Mouse (Mus musculus) adrenal gland, postnatal 25 days (tissue): ENCODE data around the gene Abcf2. TPM values are rescaled to one million over a fixed set of nuclear protein-coding genes. Genes with fewer than 3 reads are reported as not detected.
A peak's percentile ranks its signal among the peaks of the same experiment; 100 is the strongest.

Experiments used
- DNase-seq: peaks from one replicate; pipeline ENCODE4 v3.0.0; 2021; ENCODE audit warnings: mixed read lengths
- total RNA-seq: library from RNA; stranded (reverse); gene quantifications from 2 replicates; pipeline ENCODE4 v1.2.3, GENCODE M21; 2021

Abcf2 gene
- total RNA-seq, 1 experiment from 2014 or later: 76.8 TPM

DNA sequence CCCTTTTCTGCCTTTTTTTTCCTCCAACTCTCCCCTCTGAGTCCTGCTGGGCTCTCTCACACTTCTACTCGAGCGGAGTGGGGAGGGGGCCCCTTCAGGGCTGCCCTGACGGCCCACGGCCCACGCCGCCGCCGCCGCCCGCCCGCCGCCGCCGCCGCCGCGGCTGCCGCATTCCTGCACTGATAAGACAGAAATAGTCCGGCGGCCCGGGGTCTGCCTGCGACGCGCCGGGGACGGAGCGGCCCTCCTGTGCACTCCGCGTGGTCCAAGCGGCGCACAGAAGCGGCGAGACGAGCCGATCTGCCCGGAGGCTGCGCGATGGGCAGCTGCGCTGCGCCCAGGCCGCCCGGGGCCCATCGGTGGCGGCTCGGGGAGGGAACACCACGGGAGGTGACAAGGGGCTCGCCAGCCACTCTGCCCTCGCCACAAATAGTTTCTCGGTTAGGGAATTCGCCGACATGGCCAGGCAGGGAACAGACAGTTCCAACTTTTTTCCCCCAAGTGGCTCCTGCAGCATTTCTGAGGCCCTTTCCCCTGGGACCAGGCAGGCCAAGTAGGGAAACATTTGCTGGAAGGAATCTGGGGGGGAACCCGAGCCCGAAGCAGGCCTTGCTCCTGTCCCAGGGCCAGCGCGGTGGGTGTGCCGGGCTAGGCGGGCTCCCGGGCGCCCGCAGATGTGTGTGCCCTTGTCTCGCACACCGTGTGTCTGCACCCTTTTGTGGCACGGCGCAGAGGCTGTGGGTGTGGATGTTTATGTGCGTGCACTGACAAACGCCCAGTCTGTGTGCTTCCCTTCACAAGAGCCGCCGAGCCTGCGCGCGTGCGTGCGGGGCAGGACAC, 24.9 kb upstream of the Abcf2 start:
- peak; percentile 77 for DNase-seq

DNA sequence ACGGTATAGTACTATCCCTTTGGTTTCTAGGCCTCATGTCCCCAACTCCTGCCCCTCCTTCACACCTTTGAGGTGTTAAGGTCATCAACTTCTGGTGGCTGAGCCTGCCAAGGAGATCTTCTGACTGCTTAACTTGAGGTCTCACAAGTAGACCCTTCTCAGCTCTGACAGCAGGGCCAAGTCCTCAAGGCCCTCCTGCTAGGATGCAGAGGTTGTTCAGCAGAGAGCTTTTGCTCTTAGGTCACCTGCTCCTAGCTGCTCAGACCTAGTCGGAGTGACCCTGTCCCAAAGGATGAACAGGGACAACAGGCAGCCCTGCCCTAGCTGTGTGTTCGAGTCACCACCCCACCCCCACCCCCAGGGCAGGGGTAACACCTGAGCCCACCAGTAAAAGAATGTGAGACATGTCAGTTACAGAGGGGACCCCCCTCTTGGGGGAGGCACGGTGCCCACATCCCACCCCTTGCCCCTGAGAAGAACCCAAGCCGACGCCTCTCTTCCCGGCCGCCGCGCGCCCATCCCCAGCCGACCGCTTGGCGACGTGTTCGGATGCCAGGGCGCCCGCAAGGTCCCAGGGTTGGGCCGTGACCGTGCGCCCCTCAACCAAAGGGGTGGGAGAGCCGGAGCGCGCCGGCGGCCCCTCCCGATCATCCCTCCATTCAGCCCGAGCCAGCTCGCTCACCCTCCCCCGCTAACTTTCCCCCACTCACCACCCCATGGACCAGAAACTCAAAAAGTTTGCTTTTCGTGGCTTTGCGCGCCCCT, 24.0 kb upstream of the Abcf2 start:
- DNase-seq: peak; percentile 45

DNA sequence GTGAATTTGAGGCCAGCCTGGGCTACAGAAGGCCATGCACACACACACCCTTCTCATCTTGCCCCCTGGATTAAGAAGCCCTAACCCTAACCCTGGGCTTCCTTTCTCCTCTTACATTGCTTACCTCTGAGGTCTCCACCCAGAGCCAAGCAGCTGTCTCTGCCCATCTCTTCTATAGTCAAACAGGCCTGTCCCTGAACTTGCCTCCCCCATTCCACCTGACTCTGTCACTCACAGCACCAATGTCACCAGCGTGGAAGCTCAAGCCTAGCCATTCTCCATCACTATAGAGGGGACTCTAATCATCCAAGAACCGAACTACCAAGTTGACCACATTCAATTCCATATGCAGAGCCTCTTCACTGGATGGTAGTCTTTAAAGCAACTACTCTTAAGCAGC, 23.0 kb upstream of the Abcf2 start:
- no peak for DNase-seq

DNA sequence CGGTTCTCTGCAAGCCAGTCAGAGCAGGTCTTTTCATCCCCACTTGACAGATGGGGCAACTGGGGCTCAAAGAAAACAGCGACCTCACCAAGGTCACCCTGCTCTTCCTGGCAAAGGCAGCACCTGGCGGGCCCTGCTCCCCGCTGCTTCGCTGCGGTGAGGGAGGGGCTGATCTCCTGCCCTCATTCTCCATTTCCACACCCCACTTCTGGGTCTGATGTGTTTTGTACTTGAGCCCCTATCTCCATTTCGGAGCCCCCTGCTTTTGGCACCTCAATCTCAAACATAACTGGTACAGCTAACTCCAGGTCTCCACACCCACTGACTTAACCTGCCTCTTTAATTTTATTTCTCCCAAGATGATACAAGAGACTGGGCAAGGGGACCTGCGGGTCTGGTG, 21.9 kb upstream of the Abcf2 start:
- DNase-seq: no peak

DNA sequence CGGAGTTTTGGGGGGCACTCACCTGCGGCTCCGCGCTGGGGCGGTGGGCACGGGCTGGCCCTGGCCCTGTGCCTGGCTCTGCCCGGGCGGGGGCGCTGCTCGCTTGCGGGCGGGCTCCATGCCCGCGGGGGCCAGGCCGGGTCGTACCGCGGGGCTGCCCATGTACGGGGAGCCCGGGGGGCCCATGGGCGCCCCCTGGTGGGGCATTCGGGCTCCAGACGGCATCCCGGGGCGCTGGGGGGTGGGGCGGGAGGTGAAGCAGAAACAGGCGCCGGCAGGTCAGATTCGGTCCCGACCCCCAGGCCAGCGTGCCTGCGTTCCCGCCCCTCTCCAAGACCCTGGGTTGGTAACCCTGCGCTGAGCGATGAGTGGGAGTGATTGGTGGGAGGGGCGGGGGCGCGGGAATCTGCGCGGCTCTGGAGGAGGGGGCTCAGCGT, 21.3 kb upstream of the Abcf2 start:
- DNase-seq: peak; percentile 70

DNA sequence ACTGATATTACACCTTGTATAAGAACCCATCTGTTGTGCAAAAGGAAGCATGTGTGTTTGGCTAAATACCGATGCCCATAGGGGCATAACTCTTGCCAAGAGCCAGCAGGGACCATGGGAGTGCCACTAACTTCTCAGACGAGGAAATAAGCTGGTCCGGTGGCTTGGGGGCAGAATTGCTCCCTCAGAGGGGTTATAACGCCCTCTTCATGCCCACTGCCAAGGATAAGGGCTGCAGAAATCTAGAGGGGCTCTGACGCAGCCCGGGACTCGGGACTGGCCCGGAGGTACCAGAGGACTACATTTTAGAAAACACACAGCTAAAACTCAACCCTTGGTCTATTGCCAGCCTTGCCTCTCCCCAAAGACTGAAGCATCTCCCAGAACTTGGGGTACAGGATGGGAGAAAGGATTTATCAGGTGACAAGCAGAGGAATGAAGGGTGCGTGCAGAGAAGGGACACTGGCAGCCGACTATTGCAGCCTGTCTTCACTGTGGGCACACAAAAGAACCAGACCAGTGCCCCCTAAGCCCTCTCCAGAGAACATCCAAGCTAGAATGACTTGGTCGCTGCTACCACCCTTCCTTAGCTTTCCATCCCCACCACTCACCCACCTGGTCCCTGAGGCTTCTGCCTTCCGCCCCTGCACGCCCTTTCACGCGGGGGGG, 20.8 kb upstream of the Abcf2 start:
- no peak for DNase-seq

DNA sequence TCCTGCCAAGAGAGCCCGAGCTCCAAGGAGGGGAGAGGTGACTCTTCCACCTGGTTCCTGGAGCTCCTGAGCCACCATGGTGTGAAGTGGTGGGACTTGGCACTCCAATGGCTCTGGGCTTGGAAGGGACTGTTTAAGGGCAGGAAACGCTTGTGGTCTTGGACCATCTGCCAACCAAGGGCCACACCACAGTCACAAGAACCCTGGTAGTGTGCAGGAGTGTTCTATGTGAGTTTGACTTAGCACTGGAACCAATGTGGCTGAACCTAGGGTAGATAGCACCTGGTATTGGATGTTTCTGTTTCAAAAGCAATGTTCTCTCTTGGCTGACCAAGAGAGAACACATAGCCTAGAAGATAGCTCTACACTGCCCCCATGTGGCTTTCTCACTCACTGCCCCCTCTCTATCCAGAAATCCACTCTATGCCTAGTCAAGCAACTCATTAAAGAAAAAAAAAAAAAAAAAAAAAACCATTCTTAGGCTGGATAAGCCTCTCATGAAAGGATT, 20.0 kb upstream of the Abcf2 start:
- DNase-seq: peak; percentile 69

DNA sequence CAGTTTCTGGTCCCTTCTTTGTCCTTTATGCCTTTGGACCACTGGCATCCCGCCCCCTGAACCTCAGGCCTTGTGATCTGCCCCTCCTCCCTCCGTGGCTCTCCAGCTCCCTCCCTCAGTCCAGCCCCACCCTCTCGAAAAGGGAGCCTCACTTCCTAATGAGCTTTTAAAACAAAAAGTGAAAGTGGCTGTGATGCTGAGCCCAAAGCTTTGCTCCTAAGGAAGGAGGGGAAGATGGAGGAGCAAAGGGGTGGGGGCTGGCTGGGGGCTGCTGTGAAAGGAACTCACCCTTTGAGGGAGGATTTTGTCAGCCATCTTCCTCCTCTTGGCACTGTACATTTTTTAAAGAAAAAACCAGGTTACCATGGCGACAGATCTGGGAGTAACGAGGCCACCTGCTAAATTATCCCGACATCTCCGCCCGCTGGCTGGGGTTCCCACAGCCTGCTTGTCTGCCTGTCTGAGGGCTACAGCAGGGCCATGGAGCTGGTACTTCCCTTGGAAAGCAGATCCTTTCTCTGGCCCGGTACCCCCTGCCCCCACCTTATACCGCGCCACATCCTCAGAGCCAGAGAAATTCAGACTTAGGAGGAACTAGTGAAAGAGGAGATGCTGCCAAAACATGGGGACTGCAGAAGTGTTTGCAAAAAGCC, 19.4 kb upstream of the Abcf2 start:
- DNase-seq: no peak

DNA sequence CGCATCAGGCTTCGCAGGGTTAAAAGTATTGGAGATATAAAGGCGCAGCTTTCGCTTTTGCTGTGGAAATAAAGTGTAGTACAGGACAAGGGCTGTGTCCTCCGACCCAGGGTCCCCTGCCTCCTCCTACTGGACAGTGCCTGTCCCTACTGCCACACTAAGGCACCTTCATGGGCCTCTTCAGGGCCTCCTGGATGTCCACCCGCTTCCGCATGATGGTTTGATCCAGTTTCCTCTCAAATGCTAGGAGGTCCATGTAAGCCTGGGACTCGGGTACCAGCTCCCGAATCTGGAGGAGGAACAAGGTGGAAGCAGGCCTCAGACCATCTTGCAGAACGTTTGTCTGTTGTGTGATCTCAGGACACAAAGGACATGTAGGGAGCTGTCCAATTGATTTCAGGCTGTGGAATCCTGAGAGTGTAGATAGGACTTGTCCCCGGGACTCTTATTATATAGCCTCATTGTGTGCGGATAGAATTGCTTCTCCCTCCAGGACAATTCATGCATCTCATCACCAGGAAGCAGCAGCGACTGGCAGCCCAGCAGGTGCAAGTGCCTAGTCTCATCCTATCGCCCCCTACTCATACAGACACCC, 18.6 kb upstream of the Abcf2 start:
- no peak for DNase-seq

DNA sequence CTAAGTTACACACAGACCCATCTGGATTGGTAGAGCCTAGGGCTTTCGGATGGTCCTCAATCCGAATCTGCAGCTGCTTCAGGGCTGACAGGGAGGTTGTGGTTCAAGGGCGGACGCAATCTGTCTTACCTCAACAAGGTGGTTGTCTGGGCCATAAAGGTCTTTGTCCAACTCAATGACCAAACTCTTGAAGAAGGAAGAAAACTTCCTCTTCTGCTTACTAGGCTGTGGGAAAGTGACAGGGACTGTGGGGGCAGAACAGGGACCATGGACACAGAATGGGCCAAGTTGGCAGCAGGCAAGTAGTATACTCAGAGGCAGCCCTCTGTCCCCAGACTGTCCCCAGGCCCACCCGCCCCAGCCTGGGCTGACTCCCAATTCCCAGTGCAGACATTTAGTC, 18.0 kb upstream of the Abcf2 start:
- no peak for DNase-seq

DNA sequence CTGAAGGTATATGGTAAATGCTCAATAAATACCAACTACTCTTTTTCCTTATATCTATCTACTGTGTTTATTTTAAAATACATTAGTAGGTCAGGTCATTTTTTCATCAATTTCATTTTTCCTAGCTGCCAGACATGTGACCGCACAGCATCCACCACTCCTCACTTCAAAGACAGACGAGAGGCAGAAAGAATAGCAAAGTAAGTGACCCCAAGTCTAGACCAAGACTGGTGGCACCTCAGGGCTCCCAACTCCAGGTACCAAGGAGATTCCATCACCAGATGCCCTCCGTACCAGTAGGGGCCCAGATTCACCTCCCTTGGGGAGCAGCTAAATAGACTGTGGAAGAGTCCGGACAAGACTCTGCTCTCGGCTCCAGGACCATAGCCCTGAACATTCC, 17.1 kb upstream of the Abcf2 start:
- DNase-seq: no peak

DNA sequence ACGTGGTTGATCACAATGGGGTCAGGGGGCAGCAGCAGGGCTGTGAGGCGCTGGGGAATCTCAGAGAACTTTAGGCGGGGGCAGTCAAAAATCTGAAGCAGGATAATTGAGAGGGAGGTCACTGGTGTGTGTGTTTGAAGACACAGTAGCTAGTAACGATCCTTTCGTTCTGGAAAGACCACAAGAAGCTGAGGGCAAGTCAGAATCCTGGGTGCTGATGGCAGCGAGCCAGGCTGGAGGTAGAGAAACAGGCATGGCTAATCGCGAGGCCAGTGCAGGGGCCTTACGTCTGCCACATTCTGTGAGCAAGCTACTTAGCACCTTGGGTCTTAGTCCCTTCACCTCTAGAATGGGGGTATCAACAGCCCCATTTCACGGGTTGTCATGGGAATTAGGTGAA, 16.7 kb upstream of the Abcf2 start:
- DNase-seq: no peak

DNA sequence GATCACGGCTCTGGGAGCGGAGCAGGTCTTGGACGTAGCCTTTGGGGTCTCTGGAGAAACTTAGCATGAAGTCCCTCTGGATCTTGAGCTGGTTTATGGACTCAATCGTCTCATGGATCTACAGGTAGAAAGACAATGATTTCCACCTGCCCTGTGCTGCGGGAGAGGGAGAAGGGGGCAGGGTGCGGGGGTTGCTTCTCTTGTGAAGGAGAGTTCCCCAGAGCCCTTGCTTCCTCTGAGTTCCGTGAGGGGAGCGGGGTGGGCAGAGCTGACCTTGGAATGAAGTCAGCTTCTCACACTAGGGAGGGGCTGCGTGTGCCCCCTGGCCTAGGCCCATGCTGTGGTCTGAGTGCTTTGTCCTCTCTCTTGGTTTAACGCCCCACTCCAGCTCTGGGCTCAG, 16.0 kb upstream of the Abcf2 start:
- DNase-seq: no peak

DNA sequence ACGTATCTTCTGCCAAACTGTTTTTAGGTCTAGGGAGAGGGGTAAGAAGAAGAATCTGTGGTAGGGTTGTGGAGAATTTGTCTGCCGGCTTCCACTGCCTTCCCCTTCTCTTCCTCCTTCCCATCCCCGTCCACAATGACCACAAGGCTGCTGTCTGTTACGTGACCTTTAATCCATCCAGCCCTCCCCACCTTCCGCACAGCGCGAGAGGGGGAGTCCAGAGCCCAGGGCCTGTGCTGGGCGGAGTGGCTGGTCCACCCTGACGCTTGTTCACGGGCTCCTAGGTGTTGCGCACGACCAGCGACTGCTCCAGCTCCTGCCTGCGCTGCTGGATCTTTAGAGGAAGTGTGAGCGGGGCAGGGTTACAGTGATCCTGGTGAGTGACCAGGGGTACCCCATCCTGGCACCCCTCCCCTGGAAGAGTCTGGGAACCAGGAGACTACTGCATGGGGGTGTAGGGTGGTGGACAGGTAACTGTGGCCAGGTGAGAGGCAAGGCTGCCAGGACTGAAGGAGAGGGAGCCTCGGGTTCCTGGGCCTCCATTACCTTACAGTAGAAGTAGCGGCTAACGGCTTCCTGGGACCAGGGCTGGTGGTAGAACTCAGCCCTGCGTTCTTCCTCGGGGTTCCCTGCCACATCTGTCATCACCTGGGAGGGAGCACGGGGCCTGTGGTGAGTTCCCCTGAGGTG, 15.3 kb upstream of the Abcf2 start:
- DNase-seq: no peak

DNA sequence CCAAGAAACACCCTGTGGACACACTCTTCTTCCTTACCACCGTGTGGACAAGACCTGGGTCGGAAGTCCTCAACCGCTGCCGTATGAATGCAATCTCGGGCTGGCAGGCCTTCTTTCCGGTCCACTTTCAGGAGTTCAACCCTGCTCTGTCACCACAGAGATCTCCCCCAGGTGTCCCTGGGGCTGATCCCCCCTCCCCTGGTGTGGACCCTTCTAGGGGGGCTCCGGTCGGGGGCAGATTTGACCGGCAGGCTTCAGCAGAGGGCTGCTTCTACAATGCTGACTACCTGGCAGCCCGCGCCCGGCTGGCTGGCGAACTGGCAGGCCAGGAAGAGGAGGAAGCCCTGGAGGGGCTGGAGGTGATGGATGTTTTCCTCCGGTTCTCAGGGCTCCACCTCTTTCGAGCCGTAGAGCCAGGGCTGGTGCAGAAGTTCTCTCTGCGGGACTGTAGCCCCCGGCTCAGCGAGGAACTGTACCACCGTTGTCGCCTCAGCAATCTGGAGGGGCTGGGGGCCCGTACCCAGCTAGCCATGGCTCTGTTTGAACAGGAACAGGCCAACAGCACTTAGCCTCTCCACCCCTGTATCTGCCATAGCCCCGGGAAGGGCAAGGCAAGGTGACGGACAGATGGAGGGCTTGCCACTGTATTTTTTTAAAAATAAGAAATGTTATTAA, 14.7 kb upstream of the Abcf2 start:
- DNase-seq: no peak

DNA sequence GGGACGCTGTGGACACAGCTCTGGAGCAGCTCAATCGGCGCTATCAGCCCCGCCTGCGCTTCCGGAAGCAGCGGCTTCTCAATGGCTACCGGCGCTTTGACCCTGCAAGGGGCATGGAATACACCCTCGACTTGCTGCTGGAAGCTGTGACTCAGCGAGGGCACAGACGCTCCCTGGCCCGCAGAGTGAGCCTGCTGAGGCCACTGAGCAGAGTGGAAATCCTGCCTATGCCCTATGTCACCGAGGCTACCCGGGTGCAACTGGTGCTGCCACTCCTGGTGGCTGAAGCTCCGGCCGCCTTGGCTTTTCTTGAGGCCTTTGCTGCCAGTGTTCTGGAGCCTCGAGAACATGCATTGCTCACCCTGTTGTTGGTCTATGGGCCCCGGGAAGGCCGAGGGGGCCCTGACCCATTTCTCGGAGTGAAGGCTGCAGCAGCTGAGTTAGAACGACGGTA, 14.0 kb upstream of the Abcf2 start:
- peak; percentile 72 for DNase-seq

DNA sequence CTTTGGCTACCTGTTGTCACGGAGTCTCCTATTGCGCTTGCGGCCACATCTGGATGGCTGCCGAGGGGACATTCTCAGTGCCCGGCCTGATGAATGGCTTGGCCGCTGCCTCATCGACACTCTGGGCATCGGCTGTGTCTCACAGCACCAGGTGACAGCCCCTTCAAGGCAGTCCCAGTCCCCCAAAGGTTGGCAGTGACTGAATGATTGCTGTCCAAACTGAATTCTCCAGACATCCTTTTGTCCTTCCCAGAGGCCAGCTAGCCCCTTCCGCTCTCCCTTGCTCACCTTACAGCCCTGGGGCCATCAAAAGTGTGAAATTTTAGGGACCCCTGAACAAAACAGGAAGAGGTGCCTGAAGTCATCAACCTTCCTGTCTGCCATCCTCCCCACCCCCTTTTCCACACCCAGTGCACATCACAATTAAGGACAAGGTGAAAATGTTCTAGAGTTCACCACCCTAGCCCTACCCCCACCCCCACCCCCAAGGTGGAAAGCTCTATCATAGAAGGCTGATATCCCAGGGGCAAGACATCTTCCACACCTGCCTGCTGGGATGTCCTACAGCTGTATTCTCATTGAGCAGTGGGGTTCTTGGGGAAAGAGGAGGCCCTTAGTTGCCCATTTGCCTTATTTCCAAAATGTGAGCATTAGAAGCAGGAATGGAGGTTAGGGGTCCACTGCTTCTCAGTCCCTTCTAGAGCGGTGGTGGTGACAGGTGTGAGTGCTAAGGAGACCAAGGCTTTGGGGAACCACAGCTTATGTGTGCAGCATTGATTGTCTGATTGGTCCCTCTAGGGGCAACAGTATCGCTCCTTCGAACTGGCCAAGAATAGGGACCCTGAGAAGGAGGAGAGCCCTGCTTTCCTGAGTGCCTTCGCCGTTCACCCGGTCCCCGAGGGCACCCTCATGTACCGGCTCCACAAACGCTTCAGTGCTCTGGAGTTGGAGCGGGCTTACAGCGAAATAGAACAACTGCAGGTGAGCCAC, 12.5 kb upstream of the Abcf2 start:
- DNase-seq: no peak

DNA sequence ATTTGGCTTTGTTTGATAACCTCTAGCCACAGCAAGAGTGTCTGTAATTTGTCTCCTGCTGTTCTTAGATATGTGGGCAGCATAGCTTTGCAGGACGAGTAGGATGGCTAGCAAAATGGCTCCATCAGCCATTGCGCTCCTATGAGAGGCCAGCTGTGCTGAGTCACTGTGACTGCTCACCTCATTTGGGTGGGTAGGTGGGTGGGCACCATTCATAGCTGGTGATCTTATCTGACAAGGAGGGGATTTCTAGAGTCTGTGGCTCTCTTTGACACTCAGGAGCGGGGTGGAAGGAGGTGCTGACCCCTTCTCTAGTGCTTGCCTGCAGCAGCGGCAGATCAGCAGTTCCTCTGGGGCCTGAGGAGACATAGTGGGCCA, 9.9 kb upstream of the Abcf2 start:
- no peak for DNase-seq

DNA sequence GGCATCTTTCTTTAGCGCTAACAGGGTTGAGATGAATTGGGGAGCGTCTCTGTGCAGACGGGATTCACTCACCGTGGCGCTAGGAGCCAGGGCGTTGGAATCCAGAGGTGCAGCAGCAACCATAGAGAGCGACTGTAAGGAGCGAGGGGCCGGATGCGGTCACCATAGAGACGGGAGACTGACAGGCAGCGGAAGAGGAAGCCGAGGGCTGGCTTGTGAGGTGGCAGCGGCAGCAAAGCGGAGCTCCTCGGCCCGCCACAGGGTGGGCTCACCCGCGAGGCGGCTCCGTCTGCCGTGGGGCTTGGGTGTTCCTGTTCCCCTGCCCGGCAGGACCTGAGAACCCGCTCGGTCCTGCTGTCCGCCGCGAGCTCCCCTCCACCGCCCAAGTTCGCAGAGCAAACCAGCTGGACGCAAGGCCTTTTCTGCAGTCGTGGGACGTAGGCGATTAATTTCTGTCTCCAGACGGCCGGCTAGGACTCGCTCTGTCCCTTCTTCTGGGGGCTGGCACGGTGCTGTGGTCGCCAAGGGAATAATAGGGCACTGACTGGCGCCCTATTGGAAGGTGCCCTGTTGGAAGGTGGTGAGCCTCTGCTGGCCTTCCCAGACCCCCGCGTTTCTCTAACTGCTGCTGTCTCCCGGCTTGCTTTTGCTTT, 9.4 kb upstream of the Abcf2 start, which contains the start of gene Chpf2:
Gene Chpf2, plus strand, starts transcription at position 195 of the 653 bp plus-strand sequence.
- DNase-seq: peak; percentile 79
